Mouse (Mus musculus) megakaryocyte, embryonic 14.5 days (primary cell): ENCODE data around the gene Rrp7a.

ENCODE experiments used
- FLI1 ChIP-seq: IDR thresholded peaks from 2 replicates; pipeline ENCODE4 v1.6.1; 2012; ENCODE audit warnings: low read length, inconsistent platforms, mixed read lengths
- GATA1 ChIP-seq: IDR thresholded peaks from 3 replicates; pipeline ENCODE4 v1.6.1; 2012; ENCODE audit warnings: mixed read lengths, low read length, inconsistent platforms, borderline replicate concordance

GRCm38 (mm10) chr15:83089429-83089605, 33.3 kb downstream of the Rrp7a start, which contains the start of gene Serhl:
- TF ChIP-seq GATA1 = no peak
- TF ChIP-seq FLI1 = no peak
